Mouse (Mus musculus): ENCODE results near the gene Ephx4.

The Ephx4 gene

GRCm38 (mm10) chr5:107434001-107434400 is 31.5 kb downstream of the Ephx4 start:
- no peak for DNase-seq (ENCODE audit: low spot score)

GRCm38 (mm10) chr5:107436185-107436584 is 33.6 kb downstream of the Ephx4 start:
- DNase-seq (ENCODE audit: low spot score) = no peak

DNA sequence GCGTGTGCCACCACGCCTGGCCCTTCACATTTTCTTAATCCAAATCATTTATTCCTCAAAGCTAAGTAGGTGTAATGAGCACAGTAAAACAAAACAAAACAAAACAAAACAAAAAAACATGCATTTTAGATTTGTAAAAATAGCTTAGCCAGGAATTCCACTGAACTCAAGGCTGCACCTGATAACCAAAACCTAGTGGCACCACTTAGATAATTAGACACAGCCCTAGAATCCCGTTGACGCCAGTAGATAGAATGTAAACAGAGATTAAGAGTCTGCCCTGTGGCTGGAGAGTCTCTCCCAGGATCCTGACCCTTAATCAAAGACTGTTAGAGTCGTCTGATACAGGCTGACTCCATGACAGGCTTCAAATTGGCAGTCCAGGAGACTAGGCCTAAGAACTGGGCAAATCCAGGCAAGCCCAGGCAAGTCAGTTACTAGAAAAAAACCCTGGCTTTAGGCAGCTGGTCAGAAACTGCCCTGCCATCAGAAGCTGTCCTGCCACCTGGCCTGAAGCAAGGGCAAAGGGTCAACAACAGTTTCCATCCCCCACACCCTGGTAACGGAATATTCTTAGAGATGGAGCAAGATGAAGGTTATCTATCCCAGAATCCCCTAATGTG is 34.2 kb downstream of the Ephx4 start:
- peak; percentile 20 for DNase-seq (ENCODE audit: low spot score)

GRCm38 (mm10) chr5:107437464-107438281 is 35.1 kb downstream of the Ephx4 start, which contains the start of gene Btbd8:
Gene Btbd8 (plus strand): TSS chr5:107437997.
- peak; percentile 93 for DNase-seq (ENCODE audit: low spot score)

DNA sequence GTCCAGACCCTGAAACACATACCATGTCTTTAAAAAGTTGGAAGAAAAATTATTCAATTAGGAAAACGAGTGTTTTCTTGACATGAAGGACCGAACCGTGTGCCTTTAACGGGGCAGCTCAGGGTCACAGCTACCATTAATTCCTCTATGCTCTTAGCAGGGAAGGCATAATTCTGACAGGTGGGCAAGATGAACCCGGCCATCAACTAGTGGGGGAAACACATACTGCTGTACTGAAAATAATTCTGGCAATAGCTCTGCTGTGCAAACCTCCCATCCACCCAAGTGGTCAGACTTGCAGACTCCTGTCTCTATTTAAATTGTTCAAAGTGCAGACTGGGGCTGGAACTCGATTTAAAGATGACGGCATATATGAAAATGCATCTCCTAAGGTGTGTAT is 35.8 kb downstream of the Ephx4 start:
- DNase-seq (ENCODE audit: low spot score) = no peak

- DNase-seq (ENCODE audit: low spot score) = no peak
Measured at GRCm38 (mm10) chr5:107441881-107442280, 39.3 kb downstream of the Ephx4 start.

GRCm38 (mm10) chr5:107444251-107444650 is 41.7 kb downstream of the Ephx4 start:
- DNase-seq (ENCODE audit: low spot score) = no peak

GRCm38 (mm10) chr5:107447977-107448376 is 45.4 kb downstream of the Ephx4 start:
- no peak for DNase-seq (ENCODE audit: low spot score)

GRCm38 (mm10) chr5:107448784-107449183 is 46.2 kb downstream of the Ephx4 start:
- DNase-seq (ENCODE audit: low spot score) = no peak

DNA sequence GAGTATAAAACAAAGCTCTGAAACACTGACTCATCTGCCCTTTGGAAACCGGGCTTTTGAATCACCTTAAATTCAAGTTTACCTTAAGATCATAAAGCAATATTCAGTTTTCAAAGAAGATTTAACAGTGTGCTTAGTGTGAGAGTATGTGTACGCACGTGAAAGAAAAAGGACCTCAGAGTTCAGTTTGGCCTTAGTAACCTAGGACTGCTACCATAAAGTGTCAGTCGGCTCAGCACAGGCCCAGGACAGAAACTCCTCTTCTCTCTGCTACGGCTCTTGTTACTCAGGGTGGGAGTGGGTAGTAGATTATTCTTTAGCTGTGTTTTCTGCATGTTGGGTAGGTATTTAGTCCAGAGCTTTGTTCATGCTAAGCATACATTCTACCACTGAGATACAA is 47.1 kb downstream of the Ephx4 start:
- no peak for DNase-seq (ENCODE audit: low spot score)

GRCm38 (mm10) chr5:107450299-107450698 is 47.8 kb downstream of the Ephx4 start:
- DNase-seq (ENCODE audit: low spot score) = no peak

DNA sequence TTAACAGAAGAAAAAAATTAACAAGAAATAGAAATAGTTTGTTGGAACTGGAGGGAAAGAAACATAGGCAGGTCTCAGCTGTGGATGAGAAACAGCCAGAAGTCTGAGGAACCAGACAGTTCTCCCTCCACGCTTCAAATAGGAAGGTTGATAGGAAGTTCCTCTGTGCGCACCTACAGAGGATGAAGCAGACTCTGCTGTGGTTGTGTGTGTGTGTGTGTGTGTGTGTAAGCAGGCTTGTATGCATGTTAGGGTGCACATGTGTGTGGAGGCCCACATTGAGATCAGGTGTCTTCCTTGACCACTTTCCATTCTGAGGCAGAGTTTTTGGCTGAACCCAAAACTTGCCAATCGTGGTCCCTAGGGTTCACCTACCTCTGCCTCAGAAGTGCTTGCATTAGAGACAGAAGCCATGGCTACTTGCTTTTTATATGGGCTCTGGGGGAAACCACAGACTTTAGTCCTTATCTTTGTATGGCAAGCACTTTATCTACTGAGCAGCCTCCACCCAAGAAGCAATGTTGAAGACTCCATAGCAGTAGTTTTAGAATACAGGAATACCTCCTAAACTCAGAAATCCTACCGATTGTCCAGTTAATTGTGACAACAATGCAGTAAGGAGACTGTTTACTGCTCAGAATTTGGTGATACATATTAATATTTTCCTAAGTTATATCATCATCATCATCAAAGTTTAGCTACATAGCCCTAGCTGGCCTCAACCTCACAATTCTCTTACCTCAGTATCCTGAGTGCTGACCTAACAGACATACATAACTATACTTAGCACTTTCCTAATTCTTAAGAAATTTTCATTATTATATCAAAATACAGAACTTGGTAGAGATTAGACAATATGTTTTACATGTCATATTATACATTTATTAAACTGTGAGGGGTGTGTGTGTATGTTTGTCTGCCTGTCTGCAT is 59.9 kb downstream of the Ephx4 start:
- DNase-seq (ENCODE audit: low spot score) = no peak

GRCm38 (mm10) chr5:107466501-107466900 is 64.0 kb downstream of the Ephx4 start:
- DNase-seq (ENCODE audit: low spot score) = no peak

GRCm38 (mm10) chr5:107467098-107467497 is 64.6 kb downstream of the Ephx4 start:
- DNase-seq (ENCODE audit: low spot score) = no peak

DNA sequence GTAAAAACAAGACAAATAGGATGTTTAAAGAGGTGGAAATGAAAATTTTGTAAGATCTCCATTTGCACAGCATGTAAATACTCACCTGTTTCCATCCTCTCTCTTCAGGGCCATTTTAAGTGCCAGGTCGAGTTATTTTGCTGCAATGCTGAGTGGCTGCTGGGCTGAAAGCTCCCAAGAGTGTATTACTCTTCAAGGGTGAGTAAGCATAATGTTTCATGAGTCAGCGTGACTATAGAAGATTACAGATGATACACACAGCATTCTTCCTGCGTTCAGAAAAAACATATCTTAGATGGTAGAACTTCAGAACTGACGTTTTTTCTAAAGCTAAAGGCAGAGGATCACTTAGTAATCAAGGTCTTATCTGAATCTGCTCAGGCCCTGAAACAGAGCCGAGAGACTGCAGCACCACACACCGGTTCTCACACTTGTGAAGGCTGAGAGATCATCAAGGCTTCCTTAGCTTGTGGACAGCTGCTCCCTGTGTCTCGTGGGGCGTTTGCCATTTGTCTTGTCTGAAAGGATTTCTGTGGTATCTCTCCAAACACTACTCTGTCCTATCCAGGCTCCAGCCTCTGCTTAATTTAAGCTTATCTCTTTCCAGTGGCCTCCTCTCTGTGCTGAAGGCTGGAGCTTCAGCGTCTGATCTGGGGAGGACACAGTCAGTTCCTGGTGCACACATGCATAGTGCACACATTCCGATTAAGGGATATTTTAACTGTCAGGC is 68.2 kb downstream of the Ephx4 start:
- DNase-seq (ENCODE audit: low spot score) = peak; percentile 17

Measured in spleen, adult 12 weeks (tissue).